Mouse (Mus musculus) bone marrow, adult 2 months (tissue): ENCODE results near the gene Gm49450.

Experiments used
- CTCF ChIP-seq: fragments of 200-500 bp; IDR thresholded peaks from 2 replicates; pipeline ENCODE4 v1.5.1; 2011; ENCODE audit warnings: low read length, control low read depth; ENCODE audit not compliant: control insufficient read depth, insufficient read depth
- POLR2A ChIP-seq: fragments of 200-500 bp; IDR thresholded peaks from 2 replicates; pipeline ENCODE4 v1.6.1; 2011; ENCODE audit warnings: low read depth, mild to moderate bottlenecking, control low read depth, low read length, borderline replicate concordance; ENCODE audit not compliant: control insufficient read depth

- TF ChIP-seq CTCF (no peak), POLR2A (no peak)
These were observed 26.8 kb upstream of the Gm49450 start for GRCm38 (mm10) chr15:98980012-98980614.
